Mouse (Mus musculus) limb, embryonic 13.5 days (tissue): ENCODE results near the gene Cntn5. TPM values are rescaled to one million over a fixed set of nuclear protein-coding genes. Genes with fewer than 3 reads are reported as not detected.

ENCODE experiments used
- ATAC-seq: fragments of 200-750 bp; cut with Nextera tagmentation; 2 replicates; pipeline ENCODE4 v1.8.0; 2017; ENCODE audit warnings: low read depth, moderate number of reproducible peaks, moderate TSS enrichment; ENCODE audit not compliant: low FRiP score
- H3K27ac ChIP-seq: fragments of 300-500 bp; sonication (generic); 2 replicates; pipeline ENCODE4 v1.5.1; 2015; ENCODE audit warnings: inconsistent platforms, mild to moderate bottlenecking, moderate library complexity
- H3K27me3 ChIP-seq: fragments of 300-500 bp; sonication (generic); 2 replicates; pipeline ENCODE4 v1.6.1; 2015; ENCODE audit warnings: mild to moderate bottlenecking, inconsistent platforms
- H3K36me3 ChIP-seq: fragments of 300-500 bp; sonication (generic); 2 replicates; pipeline ENCODE4 v1.6.1; 2015; ENCODE audit warnings: inconsistent platforms, mild to moderate bottlenecking, moderate library complexity
- H3K4me1 ChIP-seq: fragments of 300-500 bp; sonication (generic); 2 replicates; pipeline ENCODE4 v1.6.1; 2015; ENCODE audit warnings: inconsistent platforms
- H3K4me2 ChIP-seq: fragments of 300-500 bp; sonication (generic); replicated peaks from 2 replicates; pipeline ENCODE4 v1.6.1; 2015; ENCODE audit warnings: inconsistent platforms, mild to moderate bottlenecking, moderate library complexity
- H3K4me3 ChIP-seq: fragments of 300-500 bp; sonication (generic); 2 replicates; pipeline ENCODE4 v1.5.1; 2015; ENCODE audit warnings: moderate library complexity, mild to moderate bottlenecking, inconsistent platforms
- H3K9ac ChIP-seq: fragments of 300-500 bp; sonication (generic); 2 replicates; pipeline ENCODE4 v1.6.1; 2015; ENCODE audit warnings: mild to moderate bottlenecking, inconsistent platforms
- H3K9me3 ChIP-seq: fragments of 300-500 bp; sonication (generic); 2 replicates; pipeline ENCODE4 v1.6.1; 2016; ENCODE audit warnings: inconsistent platforms
- WGBS: fragments of 180-500 bp; shearing (Covaris S2); methylation state at CpG from one replicate; pipeline ENCODE4 v1.1.7; 2015; 5-methylcytosine and 5-hydroxymethylcytosine counted together
- polyA plus RNA-seq: library from polyadenylated mRNA; unstranded; fragments of >200 nt; fragmentation: Nextera tagmentation; extraction: Ambion mirVana; gene quantifications from 2 replicates; pipeline ENCODE4 v1.2.1, GENCODE M21; 2015

The Cntn5 gene
- polyA plus RNA-seq, 1 experiment from 2014 or later = 1.7 TPM

- no peak overlapping the region for H3K4me3 ChIP-seq
- 53% methylated on average over 6 of the region's 6 CpGs for WGBS
- no peak overlapping the region for H3K4me2 ChIP-seq
- no peaks in the 10 kb centered on the region for H3K27me3 ChIP-seq
- no peak overlapping the region for H3K9ac ChIP-seq
- ATAC-seq = no peak
- H3K4me1 ChIP-seq = peaks cover 6% of the 10 kb centered on the region; the same call in 1 of the 2 replicates
- H3K36me3 ChIP-seq = no peaks in the 10 kb centered on the region
- H3K9me3 ChIP-seq = no peaks in the 10 kb centered on the region
- H3K27ac ChIP-seq = 0 out of 2 replicates have a peak overlapping the region, but pooled peaks have one; percentile 34
Observed at GRCm38 (mm10) chr9:10268836-10269235, 635.7 kb downstream of the Cntn5 start.

GRCm38 (mm10) chr9:10265616-10266015, 639.0 kb downstream of the Cntn5 start:
- Histone ChIP-seq H3K9me3 (no peaks in the 10 kb centered on the region), H3K36me3 (no peaks in the 10 kb centered on the region), H3K4me1 (peaks cover 6% of the 10 kb centered on the region; the same call in 1 of the 2 replicates), H3K4me3 (no peak overlapping the region), H3K27ac (no peak overlapping the region), H3K9ac (no peak overlapping the region), H3K27me3 (no peaks in the 10 kb centered on the region), H3K4me2 (no peak overlapping the region)
- 45% methylated on average over 3 of the region's 3 CpGs for WGBS
- no peak for ATAC-seq

GRCm38 (mm10) chr9:10233364-10233763, 671.2 kb downstream of the Cntn5 start:
- Histone ChIP-seq H3K36me3 (no peaks in the 10 kb centered on the region), H3K4me2 (no peak overlapping the region), H3K4me3 (no peak overlapping the region), H3K9ac (no peak overlapping the region), H3K4me1 (no peaks in the 10 kb centered on the region), H3K27ac (no peak overlapping the region), H3K27me3 (no peaks in the 10 kb centered on the region), H3K9me3 (0 out of 2 replicates have a peak, but pooled peaks cover 4% of the 10 kb centered on the region)
- WGBS = 84% methylated on average over 4 of the region's 4 CpGs
- ATAC-seq = no peak

- ATAC-seq = no peak
- Histone ChIP-seq H3K4me3 (no peak overlapping the region), H3K9ac (no peak overlapping the region), H3K36me3 (no peaks in the 10 kb centered on the region), H3K4me2 (no peak overlapping the region), H3K27me3 (no peaks in the 10 kb centered on the region), H3K27ac (no peak overlapping the region), H3K4me1 (no peaks in the 10 kb centered on the region), H3K9me3 (no peaks in the 10 kb centered on the region)
- WGBS = 60% methylated on average over 1 of the region's 1 CpGs
Observed at GRCm38 (mm10) chr9:10232066-10232465, 672.5 kb downstream of the Cntn5 start.

- H3K27me3 ChIP-seq = no peaks in the 10 kb centered on the region
- no peaks in the 10 kb centered on the region for H3K36me3 ChIP-seq
- H3K4me2 ChIP-seq = no peak overlapping the region
- no peak for ATAC-seq
- H3K27ac ChIP-seq = no peak overlapping the region
- no peaks in the 10 kb centered on the region for H3K4me1 ChIP-seq
- no peak overlapping the region for H3K9ac ChIP-seq
- no peaks in the 10 kb centered on the region for H3K9me3 ChIP-seq
- H3K4me3 ChIP-seq = no peak overlapping the region
Observed at GRCm38 (mm10) chr9:10230973-10231372, 673.6 kb downstream of the Cntn5 start.

GRCm38 (mm10) chr9:10229716-10230115, 674.9 kb downstream of the Cntn5 start:
- Histone ChIP-seq H3K9me3 (no peaks in the 10 kb centered on the region), H3K36me3 (no peaks in the 10 kb centered on the region), H3K27me3 (no peaks in the 10 kb centered on the region), H3K4me2 (no peak overlapping the region), H3K4me1 (no peaks in the 10 kb centered on the region), H3K4me3 (no peak overlapping the region), H3K9ac (no peak overlapping the region), H3K27ac (no peak overlapping the region)
- 16% methylated on average over 2 of the region's 2 CpGs for WGBS
- peak; percentile 57; the same call in 1 of the 2 replicates for ATAC-seq

- ATAC-seq = no peak
- Histone ChIP-seq H3K4me3 (no peak overlapping the region), H3K4me1 (no peaks in the 10 kb centered on the region), H3K27ac (no peak overlapping the region), H3K27me3 (no peaks in the 10 kb centered on the region), H3K36me3 (no peaks in the 10 kb centered on the region), H3K4me2 (no peak overlapping the region), H3K9me3 (no peaks in the 10 kb centered on the region), H3K9ac (no peak overlapping the region)
- 69% methylated on average over 2 of the region's 2 CpGs for WGBS
Observed at GRCm38 (mm10) chr9:10226013-10226412, 678.6 kb downstream of the Cntn5 start.

- Histone ChIP-seq H3K4me2 (no peak overlapping the region), H3K9me3 (no peaks in the 10 kb centered on the region), H3K27me3 (no peaks in the 10 kb centered on the region), H3K4me3 (no peak overlapping the region), H3K36me3 (no peaks in the 10 kb centered on the region), H3K9ac (no peak overlapping the region), H3K27ac (no peak overlapping the region), H3K4me1 (no peaks in the 10 kb centered on the region)
- ATAC-seq = no peak
Observed at GRCm38 (mm10) chr9:10186063-10186462, 718.5 kb downstream of the Cntn5 start.

- WGBS = 80% methylated on average over 3 of the region's 3 CpGs
- Histone ChIP-seq H3K27ac (no peak overlapping the region), H3K9me3 (no peaks in the 10 kb centered on the region), H3K9ac (no peak overlapping the region), H3K27me3 (no peaks in the 10 kb centered on the region), H3K36me3 (no peaks in the 10 kb centered on the region), H3K4me3 (no peak overlapping the region), H3K4me2 (no peak overlapping the region), H3K4me1 (no peaks in the 10 kb centered on the region)
- no peak for ATAC-seq
Observed at GRCm38 (mm10) chr9:10170526-10170925, 734.0 kb downstream of the Cntn5 start.

GRCm38 (mm10) chr9:10121350-10122057, 783.1 kb downstream of the Cntn5 start:
- no peak for ATAC-seq
- Histone ChIP-seq H3K9ac (no peak overlapping the region), H3K27ac (no peak overlapping the region), H3K4me1 (no peaks in the 10 kb centered on the region), H3K4me2 (no peak overlapping the region), H3K9me3 (no peaks in the 10 kb centered on the region), H3K27me3 (no peaks in the 10 kb centered on the region), H3K36me3 (no peaks in the 10 kb centered on the region), H3K4me3 (no peak overlapping the region)
- 78% methylated on average over 1 of the region's 1 CpGs for WGBS

GRCm38 (mm10) chr9:10116581-10116980, 788.0 kb downstream of the Cntn5 start:
- Histone ChIP-seq H3K9ac (no peak overlapping the region), H3K4me1 (no peaks in the 10 kb centered on the region), H3K27me3 (no peaks in the 10 kb centered on the region), H3K27ac (no peak overlapping the region), H3K36me3 (no peaks in the 10 kb centered on the region), H3K4me3 (no peak overlapping the region), H3K9me3 (no peaks in the 10 kb centered on the region), H3K4me2 (no peak overlapping the region)
- ATAC-seq = no peak
- 40% methylated on average over 1 of the region's 1 CpGs for WGBS

- Histone ChIP-seq H3K4me2 (no peak overlapping the region), H3K9me3 (no peaks in the 10 kb centered on the region), H3K4me3 (no peak overlapping the region), H3K4me1 (no peaks in the 10 kb centered on the region), H3K27ac (no peak overlapping the region), H3K36me3 (no peaks in the 10 kb centered on the region), H3K9ac (no peak overlapping the region), H3K27me3 (no peaks in the 10 kb centered on the region)
- no peak for ATAC-seq
- WGBS = 81% methylated on average over 1 of the region's 1 CpGs
Observed at GRCm38 (mm10) chr9:10109156-10109555, 795.4 kb downstream of the Cntn5 start.

GRCm38 (mm10) chr9:10107861-10108260, 796.7 kb downstream of the Cntn5 start:
- Histone ChIP-seq H3K36me3 (no peaks in the 10 kb centered on the region), H3K4me3 (no peak overlapping the region), H3K27me3 (no peaks in the 10 kb centered on the region), H3K9ac (no peak overlapping the region), H3K27ac (no peak overlapping the region), H3K4me2 (no peak overlapping the region), H3K4me1 (no peaks in the 10 kb centered on the region), H3K9me3 (no peaks in the 10 kb centered on the region)
- no peak for ATAC-seq
- 58% methylated on average over 4 of the region's 4 CpGs for WGBS
